Mouse (Mus musculus): ENCODE data around the gene Kif14.

Kif14 gene

DNA sequence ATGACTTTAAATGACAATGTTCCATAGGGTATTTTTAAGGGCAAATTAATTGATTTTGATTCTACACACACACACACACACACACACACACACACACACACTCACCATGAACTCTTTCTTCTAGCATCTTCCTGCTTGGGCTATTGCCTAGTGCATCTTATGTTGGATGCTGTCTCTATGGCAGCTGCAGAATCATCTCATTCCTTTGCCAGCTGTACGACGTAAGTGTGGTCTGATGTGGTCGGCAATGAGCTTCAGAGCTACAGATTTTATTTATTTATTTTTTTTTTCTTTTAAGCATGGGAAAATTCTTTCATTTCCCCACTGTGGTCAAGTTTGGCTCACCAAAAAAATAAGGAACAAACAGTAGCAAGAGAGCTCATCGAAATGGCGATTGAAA is 92.6 kb downstream of the Kif14 start:
- DNase-seq, result no peak

DNA sequence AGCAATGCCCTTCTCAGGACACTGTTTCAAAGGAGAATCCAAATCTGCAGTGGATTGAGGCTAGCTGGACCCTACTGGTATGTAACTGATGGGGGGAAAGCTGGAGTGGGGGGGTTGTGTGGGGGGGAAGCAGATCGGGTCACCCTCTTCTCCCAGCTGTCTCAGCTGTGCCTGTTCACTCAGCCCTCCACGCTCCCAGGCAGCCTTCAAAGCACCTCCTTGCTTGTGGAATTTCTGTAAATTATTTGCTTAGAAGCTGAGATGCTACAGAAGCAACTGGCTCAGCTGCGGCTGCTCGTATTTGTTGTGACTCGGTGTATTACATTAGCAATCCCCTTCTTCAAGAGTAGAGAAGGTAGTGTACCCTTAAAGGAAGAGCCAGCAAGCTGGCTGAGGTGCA is 93.1 kb downstream of the Kif14 start:
- no peak for DNase-seq

DNA sequence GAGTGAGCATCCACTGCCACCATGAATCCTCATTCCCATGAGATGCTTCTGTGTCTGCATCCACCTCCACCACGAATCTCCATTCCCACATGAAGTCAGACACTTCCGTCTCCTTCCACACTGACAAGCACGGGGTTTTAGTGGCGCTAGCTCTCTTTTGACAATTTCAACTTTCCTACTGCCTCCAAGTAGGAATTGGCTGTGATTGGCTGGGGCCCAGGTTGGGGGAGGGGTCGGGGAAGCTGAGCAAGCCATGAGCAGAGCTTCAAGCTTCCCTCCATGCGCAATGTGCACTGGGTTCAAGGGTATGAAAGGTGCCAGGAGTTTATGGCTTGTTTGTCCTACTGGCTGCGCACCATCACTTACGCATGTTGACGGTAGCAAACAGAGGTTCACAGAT is 93.6 kb downstream of the Kif14 start:
- no peak for DNase-seq

DNA sequence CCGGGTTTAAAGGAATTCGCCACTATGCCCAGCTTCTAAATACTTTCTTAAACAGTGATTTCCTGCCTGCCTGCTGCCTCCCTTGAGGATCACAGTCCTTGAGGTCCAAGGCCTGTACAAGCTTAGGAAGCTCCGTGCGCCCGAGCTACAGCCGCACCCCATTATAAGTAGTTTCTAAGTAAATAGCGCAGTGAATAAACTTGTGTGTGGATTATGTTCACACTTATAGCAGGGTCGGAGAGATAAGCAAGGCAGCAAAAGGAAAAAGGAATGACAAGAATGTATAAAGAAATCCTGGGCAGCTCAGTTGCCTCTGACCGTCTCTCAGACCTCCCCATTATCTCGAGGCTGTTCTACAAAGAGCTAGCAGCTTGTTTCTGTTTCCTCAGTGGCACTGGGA is 95.7 kb downstream of the Kif14 start:
- no peak for DNase-seq

DNA sequence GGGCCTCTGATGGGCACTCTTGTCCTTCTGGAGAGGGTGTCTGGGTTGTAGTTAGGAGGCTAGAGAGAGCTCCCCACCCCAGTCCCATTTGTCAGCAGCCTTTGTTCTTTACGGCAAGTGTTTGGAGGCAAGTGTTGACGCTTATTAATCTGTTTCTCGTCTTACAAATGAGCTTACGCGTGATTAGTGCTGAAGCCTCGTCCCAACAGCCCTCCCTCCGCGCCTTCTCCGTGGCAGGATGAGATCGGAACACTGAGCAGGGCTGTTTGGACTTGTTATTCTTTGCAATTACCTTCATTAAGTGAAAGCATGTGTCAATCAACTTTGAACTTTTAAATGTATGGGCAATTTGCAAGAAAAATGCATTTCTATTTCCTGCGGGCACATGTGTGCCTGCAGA is 97.0 kb downstream of the Kif14 start:
- DNase-seq, result no peak

DNA sequence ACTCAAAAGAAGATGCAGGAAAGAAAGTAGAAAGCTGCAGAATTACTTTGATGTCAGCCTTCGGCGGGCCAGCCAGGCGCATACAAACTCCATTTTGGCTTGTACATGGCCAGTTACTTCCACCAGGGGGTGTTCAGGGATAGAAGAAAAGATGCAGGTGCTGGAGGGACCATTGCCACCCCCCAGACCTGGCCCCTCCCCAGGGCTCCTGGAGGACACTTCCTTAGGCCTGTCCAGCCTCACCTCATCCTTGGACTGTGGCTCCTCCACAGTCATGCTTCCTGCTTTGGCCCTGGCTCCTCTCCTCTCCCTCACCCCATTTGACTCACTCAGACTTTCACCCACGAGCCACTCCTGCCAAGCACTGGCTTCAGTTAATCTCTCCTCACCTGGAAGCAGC is 98.8 kb downstream of the Kif14 start:
- DNase-seq, result peak; percentile 68

DNA sequence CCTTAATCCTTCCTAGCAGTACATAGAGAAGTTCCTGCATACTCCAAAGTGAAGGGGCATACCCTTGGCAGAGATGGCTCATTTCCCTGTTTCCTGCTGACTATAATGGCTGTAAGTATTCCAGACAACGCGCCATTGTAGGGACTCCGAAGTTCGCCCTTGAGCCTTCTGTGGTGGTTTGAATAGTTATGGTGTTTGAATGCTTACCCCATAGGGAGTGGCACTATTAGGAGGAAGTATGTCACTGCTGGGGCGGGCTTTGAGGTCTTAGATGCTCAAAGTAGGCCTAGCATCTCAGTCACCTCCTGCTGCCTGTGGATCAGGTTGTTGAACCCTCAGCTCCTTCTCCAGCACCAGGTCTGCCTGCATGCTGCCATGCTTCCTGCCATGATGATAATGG is 100.2 kb downstream of the Kif14 start:
- DNase-seq, result no peak

DNA sequence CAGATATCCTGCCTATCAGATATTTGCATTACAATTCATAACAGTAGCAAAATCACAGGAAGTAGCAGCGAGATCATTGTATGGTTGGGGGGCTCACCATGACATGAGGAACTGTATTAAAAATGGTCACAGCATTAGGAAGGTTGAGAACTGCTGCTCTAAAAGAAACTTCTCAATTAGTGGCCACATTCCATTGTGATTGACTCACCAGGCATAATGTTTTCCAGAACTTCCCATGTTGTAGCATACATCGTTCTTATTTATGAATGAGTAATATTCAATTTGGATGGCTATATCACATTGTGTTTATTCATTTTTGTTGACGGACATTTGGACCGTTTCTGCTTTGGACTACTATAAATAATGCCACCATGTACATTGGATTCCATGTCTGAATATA is 101.5 kb downstream of the Kif14 start:
- no peak for DNase-seq

DNA sequence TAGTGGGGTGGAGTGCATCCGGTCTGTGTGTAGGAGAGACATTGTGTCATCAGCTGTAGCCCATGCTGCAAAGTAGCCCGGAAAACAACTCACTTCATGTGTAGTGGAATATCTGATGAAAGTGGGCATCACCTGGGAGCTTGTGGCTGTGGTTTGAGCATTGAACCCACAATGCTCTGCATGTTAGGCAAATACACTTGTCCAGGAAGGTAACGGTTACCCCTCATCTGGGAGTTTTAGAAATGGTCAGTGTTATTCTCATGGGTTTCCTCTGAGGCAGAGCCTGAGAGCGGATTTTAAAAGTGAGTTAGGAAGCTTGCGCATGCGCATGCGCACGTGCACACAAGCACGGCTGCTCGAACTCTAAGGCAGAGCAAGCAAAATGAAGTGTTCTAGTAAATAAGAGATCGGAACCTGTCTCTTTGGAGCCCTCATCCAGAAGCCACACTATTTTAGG is 102.6 kb downstream of the Kif14 start:
- DNase-seq, result no peak

DNA sequence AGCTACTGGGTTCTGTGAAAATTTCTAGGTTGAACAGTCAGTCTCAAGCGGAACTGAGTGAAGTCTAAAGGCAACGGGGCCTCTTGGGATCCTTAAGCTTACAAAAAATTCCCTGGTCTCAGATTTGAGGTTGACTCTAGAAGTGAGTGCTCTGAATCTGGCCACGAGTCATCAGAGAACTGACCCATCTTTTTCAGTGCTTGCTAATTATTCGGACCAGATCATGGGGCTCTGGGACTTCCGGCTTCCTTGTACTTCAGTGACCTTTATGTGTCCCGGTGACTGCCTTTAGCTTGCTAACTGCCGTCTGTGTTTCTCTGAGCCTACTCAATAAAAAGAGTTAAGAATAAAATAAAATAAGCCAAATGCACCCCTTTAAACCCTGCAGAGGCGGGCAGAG is 103.1 kb downstream of the Kif14 start:
- no peak for DNase-seq

DNA sequence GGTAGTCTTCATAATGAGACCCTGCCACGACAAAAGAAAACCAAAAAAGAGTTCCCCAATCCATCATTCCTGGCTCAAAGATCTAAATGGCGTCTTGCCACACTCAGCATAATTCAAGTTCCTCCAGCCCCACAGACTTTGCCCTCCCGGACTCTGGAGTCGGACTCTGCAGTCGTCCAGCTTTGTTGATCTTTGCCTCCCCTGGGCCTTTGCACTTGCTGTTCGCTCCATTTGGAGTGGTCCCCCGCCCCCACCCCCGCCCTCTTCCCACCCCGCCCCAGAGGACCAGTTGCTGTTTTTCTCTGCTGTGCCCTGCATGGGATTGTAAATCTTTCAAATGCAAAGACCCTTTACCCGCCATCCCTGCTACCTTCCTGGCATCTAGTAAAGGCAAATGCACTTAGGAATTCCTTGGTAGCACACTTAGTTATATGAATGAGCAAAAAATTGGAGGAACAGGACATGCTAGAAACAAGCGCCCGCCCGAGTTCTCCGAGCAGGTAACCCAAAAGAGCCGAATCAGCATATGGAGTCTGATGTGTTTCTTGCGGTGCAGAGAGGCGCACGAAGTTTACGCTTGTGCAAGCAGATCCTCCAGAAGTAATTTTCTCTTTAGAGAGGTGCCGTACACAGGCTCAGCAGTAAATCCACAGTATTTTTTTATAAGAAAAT is 103.6 kb downstream of the Kif14 start:
- DNase-seq, result no peak

DNA sequence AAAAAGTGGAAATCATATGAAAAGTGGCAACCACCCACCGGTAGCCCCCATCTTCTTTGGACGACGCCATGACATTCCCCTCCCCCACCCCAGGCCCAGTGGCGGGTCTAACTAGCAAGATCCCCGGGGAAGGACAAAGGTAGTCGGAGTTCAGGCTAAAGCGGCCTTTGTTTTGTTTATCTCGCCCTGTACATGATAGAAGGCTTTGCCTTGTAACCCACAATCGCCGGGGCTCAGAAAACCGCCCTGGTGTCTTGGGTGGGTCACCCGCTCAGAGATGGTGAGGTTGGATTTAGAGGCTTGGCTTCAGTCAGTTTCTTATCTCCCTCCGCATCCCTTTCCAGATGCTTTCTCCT is 104.1 kb downstream of the Kif14 start:
- DNase-seq, result no peak

DNA sequence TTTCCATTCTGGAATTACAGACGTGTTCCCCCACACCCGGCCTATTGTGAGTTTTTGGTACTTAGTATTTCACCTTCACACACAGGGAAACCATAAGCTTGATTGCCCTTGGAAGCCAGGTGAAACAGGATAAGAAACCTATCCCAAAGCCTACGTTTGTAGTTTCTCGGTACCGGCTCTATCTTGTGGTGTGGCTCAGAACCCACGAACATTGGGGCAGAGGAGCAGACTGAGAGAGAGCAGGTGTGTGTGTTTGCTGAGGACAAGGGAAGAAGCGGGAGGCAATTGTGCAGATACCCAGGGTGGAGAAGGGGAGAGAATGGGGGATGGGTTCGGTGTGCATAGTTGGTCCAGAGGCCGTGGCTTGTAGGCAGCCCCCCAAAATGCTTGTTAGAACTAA is 104.8 kb downstream of the Kif14 start:
- DNase-seq, result no peak

DNA sequence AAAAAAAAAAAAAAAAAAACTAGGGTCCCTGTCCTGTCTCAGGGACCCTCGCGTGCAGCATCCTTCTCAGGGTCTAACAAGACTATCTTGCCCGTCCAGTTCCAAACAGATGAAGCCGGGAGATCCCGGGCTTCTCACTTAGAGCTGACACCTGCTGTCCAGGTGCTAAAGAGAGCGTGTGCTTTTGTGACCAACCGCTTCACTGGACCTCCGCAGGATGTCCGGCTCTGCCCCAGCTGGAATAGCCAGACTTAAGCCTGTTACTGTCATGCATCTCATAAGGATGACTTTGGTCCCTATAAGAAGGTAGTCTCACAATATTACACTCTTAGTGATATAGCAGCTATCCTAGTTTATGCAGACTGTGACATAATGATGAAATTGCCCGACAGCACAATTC is 105.4 kb downstream of the Kif14 start:
- no peak for DNase-seq

DNA sequence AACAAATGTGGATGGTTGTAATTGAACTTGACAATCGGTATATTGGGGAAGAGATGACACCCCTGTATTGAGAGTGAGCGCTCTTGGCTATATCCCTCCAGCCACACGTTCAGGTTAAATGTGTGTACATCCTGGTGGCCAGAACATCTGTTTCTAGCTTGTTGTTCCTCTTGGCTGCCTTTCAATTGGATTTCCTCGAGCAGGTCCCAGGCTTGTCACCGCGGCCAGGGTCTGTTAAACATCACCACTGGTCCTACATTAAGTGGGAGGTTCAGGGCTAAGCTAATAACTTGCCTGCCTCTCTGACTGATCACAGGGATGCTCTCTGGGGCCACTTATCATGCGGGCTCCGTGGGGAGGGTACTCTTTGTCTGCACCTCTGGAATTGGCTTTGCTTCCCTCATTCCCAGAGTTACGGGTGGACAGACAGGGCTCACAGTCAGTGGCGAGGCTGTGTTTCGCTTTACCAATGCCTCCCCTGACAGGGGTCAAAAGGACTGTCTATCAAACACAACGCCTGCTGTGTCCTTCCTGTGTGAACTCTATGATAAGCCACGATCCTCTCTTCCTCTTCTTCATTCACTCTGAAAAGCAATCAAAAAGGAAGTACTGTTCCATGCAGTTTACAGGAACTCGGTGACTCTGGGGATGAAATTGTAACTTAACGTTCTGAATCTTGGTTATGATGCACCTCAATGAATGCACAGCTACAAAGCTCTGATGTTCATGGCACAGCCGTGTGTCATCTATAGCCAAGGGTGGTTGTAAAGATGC is 111.9 kb downstream of the Kif14 start:
- DNase-seq, result no peak

DNA sequence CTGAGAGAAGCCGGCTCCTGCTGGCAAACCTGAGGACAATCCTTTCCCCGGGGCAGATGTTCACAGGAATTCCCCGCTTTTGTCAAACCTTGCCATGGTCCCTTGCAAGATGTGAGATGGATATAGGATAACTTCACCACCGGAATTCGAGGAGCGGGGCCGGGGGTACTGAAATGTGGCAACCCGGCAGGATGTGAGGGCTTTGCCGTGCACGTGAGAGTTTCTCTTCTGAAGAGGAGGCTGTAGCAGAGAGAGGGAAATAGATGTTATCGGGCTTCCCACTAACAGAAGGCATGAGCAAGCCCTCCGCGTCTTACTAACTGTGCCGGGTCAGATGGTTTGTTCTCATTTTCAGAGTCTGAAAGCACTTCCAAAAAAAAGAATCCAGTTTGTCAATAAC is 113.2 kb downstream of the Kif14 start:
- peak; percentile 51 for DNase-seq

DNA sequence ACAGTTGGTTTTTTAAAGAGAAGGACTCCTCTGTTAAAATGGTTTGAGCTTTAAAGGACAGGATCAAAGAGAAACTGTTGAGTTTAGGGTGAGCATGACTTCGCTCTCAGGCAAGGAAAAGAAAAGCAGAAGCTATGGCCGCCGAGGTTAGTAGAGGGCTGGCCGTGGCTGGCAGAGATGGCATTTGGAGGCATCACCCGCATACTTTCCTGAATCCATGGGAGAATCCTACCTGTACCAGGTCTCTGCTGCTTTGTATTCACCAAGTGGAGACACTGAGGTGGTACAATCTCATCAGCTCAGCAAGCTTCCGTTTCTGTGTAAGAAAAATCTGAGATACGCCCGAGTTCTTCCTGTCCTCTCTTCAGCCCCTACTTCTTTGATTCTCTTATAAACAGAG is 114.1 kb downstream of the Kif14 start:
- DNase-seq, result peak; percentile 31
